Mouse (Mus musculus) forebrain, embryonic 13.5 days (tissue): ENCODE measurements around the gene Cabp2. TPM values are rescaled to one million over a fixed set of nuclear protein-coding genes. Genes with fewer than 3 reads are reported as not detected.
"Not testable (repeated sequence)": the region's sequence is repeated elsewhere in the genome, so short reads cannot be mapped to it uniquely, and the experiment has no call there.

Experiments
- ATAC-seq: fragments of 200-750 bp; cut with Nextera tagmentation; 2 replicates; pipeline ENCODE4 v1.8.0; 2017
- H3K27ac ChIP-seq: fragments of 300-500 bp; sonication (generic); 2 replicates; pipeline ENCODE4 v1.5.1; 2015; ENCODE audit warnings: inconsistent platforms, mild to moderate bottlenecking, moderate library complexity
- H3K27me3 ChIP-seq: fragments of 300-500 bp; sonication (generic); 2 replicates; pipeline ENCODE4 v1.6.1; 2015; ENCODE audit warnings: mild to moderate bottlenecking, inconsistent platforms
- H3K36me3 ChIP-seq: fragments of 300-500 bp; sonication (generic); 2 replicates; pipeline ENCODE4 v1.6.1; 2015; ENCODE audit warnings: mild to moderate bottlenecking, inconsistent platforms; ENCODE audit not compliant: poor library complexity, severe bottlenecking
- H3K4me1 ChIP-seq: fragments of 300-500 bp; sonication (generic); 2 replicates; pipeline ENCODE4 v1.6.1; 2015; ENCODE audit warnings: inconsistent platforms
- H3K4me2 ChIP-seq: fragments of 300-500 bp; sonication (generic); 2 replicates; pipeline ENCODE4 v1.6.1; 2015; ENCODE audit warnings: inconsistent platforms, mild to moderate bottlenecking, moderate library complexity
- H3K4me3 ChIP-seq: fragments of 300-500 bp; sonication (generic); 2 replicates; pipeline ENCODE4 v1.5.1; 2015; ENCODE audit warnings: mild to moderate bottlenecking, inconsistent platforms
- H3K9ac ChIP-seq: fragments of 300-500 bp; sonication (generic); 2 replicates; pipeline ENCODE4 v1.6.1; 2015; ENCODE audit warnings: mild to moderate bottlenecking, inconsistent platforms
- H3K9me3 ChIP-seq: fragments of 300-500 bp; sonication (generic); replicated peaks from 2 replicates; pipeline ENCODE4 v1.6.1; 2016; ENCODE audit warnings: inconsistent platforms
- WGBS: fragments of 180-500 bp; shearing (Covaris S2); methylation state at CpG from one replicate; pipeline ENCODE4 v1.1.7; 2015; 5-methylcytosine and 5-hydroxymethylcytosine counted together
- polyA plus RNA-seq: library from polyadenylated mRNA; unstranded; fragments of >200 nt; fragmentation: Nextera tagmentation; extraction: Ambion mirVana; gene quantifications from 2 replicates; pipeline ENCODE4 v1.2.1, GENCODE M21; 2015

The Cabp2 gene
- polyA plus RNA-seq, 1 experiment from 2014 or later, result not detected

DNA sequence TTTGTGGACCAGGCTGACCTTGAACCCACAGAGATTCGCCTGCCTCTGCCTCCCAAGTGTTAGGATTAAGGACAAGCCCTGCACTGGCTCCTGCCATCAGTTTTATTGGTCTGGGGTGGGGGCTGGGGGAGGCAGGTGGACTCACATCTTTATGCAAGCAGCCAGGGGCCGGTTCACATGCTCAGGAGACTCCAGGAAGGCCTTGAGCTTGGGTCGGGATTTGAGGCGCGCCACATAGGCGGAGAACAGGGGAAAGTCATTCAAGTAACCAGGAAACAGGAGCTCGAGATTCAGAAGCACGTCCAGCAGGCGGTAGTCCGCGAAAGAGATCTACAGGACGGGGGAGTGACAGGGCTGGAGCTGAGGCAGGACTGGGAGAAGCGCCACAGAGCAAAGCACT, 24.0 kb upstream of the Cabp2 start:
- 88% methylated on average over 13 of the region's 13 CpGs for WGBS
- no peak overlapping the region for H3K4me3 ChIP-seq

GRCm38 (mm10) chr19:4057962-4058361, 23.4 kb upstream of the Cabp2 start:
- no peak overlapping the region for H3K27ac ChIP-seq
- WGBS, result 90% methylated on average over 7 of the region's 7 CpGs
- no peak for ATAC-seq

More for the DNA sequence above, 24.0 kb upstream of the Cabp2 start:
- no peaks in the 10 kb centered on the region for H3K9me3 ChIP-seq
- no peaks in the 10 kb centered on the region for H3K4me1 ChIP-seq
- no peaks in the 10 kb centered on the region for H3K36me3 ChIP-seq
- H3K27me3 ChIP-seq, result no peaks in the 10 kb centered on the region
- no peak overlapping the region for H3K9ac ChIP-seq
- ATAC-seq, result no peak
- no peak overlapping the region for H3K4me2 ChIP-seq
- H3K27ac ChIP-seq, result no peak overlapping the region

GRCm38 (mm10) chr19:4058581-4058980, 22.8 kb upstream of the Cabp2 start:
- Histone ChIP-seq H3K4me1 (no peaks in the 10 kb centered on the region), H3K36me3 (no peaks in the 10 kb centered on the region), H3K27ac (no peak overlapping the region), H3K9ac (no peak overlapping the region), H3K27me3 (no peaks in the 10 kb centered on the region), H3K9me3 (no peaks in the 10 kb centered on the region), H3K4me2 (no peak overlapping the region), H3K4me3 (no peak overlapping the region)
- WGBS, result 86% methylated on average over 5 of the region's 5 CpGs
- ATAC-seq, result no peak

More at GRCm38 (mm10) chr19:4057962-4058361, 23.4 kb upstream of the Cabp2 start:
- Histone ChIP-seq H3K9ac (no peak overlapping the region), H3K36me3 (no peaks in the 10 kb centered on the region), H3K27me3 (no peaks in the 10 kb centered on the region), H3K4me1 (no peaks in the 10 kb centered on the region), H3K4me2 (no peak overlapping the region), H3K9me3 (no peaks in the 10 kb centered on the region), H3K4me3 (no peak overlapping the region)

DNA sequence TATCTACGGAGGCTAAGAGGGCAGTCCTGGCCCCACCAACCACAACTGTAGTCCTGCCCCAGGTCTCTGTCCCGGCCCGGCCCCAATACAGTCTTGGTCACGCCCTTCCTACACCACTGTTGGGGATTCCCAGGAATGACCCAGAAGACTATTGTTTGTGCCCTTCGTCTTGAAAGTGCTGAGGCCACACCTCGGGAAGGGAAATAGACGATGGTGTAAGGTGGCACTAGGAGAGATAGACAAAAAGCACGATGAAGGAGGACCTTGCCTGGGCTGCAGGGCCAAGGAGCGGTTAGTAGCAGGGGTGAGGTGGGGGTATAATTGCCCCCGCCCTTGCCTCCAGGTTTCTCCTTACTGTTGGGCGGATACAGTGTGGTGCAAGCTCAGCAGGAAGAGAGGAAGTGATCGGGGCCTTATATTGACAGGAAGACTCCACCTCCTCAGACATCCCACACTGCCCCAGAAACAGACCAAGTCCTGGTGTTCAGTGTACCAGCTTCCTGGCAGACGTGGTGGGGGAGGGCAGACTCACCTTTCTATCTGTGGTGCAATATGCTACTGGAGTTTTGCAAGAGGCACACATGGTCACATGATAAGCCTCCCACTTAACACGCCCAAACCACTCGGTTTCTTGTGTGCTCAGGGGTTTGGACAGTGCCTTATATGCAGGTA, 22.2 kb upstream of the Cabp2 start, which contains the start of gene Gstp3:
TSS of gene Gstp3 (minus strand) at position 501 of the 672 bp plus-strand sequence.
- no peak within 1 kb of the TSS for H3K4me3 ChIP-seq
- WGBS, result 85% methylated on average over 15 of the region's 15 CpGs
- no peak for ATAC-seq

DNA sequence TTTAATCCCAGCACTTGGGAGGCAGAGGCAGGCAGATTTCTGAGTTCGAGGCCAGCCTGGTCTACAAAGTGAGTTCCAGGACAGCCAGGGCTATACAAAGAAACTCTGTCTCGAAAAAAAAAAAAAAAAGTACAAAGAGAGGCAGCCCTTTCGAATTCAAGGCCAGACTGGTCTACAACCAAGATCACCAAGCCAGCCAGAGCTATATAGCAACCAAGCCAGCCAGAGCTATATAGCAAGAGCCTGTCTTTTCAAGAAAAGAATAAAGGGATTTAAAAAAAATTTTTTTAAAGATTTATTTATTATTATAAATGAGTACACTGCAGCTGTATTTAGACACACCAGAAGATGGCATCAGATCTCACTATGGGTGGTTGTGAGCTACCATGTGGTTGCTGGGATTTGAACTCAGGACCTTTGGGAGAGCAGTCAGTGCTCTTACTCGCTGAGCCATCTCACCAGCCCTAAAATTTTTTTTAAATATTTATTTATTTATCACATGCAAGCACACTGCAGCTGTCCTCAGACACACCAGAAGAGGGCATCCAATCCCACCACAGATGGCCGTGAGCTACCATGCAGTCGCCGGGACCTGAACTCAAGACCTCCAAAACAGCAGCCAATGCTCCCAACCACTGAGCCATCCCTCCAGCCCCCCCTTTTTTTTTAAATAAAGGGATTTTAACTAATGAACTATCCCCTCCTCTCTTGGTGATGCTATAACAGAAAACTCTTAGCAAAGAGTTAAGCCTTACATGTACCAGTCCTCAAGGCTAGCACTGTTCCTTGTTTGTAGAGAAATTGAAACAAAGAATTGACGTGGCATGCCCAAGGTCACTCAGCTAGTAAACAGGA, 21.1 kb upstream of the Cabp2 start:
- not testable (repeated sequence) for H3K27me3 ChIP-seq, H3K4me2 ChIP-seq, H3K27ac ChIP-seq, H3K9me3 ChIP-seq, H3K9ac ChIP-seq, H3K4me3 ChIP-seq, H3K36me3 ChIP-seq, ATAC-seq, H3K4me1 ChIP-seq
- 89% methylated on average over 8 of the region's 8 CpGs for WGBS

More for the DNA sequence above, 22.2 kb upstream of the Cabp2 start, which contains the start of gene Gstp3:
- H3K27ac ChIP-seq, result no peak within 1 kb of the TSS
- H3K9ac ChIP-seq, result no peak within 1 kb of the TSS
- H3K36me3 ChIP-seq, result no peaks in the 10 kb centered on the region
- no peak within 1 kb of the TSS for H3K4me2 ChIP-seq
- H3K9me3 ChIP-seq, result no peaks in the 10 kb centered on the region
- no peaks in the 10 kb centered on the region for H3K4me1 ChIP-seq
- no peaks in the 10 kb centered on the region for H3K27me3 ChIP-seq

DNA sequence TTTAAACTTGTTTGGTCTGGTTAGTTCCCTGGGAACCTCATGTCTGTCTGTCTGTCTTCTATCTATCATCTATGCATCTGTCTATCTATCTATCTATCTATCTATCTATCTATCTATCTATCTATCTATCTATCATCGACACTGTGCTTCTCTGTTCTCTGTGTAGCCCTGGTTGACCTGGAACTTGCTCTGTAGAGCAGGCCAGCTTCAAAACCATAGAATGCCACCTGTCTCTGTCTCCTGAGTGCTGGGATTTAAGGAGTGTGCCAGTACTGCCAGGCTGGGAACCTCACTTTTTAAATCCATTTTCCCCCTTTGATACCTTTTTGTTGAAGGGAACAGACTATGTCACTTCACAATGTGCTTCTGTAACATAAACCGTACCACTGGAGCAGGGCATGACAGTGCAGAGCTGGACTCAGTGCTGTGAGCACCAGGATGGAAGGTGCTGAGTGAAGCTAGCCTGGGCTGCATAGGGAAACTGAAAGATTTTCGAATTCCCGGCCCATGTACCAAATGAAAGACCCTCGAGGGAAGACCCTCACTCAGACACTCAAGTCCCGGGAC, 20.4 kb upstream of the Cabp2 start:
- ATAC-seq, result no peak
- Histone ChIP-seq H3K27ac (no peak overlapping the region), H3K4me1 (no peaks in the 10 kb centered on the region), H3K27me3 (no peaks in the 10 kb centered on the region), H3K9me3 (no peaks in the 10 kb centered on the region), H3K9ac (no peak overlapping the region), H3K4me2 (no peak overlapping the region), H3K36me3 (no peaks in the 10 kb centered on the region), H3K4me3 (no peak overlapping the region)
- 86% methylated on average over 6 of the region's 6 CpGs for WGBS

DNA sequence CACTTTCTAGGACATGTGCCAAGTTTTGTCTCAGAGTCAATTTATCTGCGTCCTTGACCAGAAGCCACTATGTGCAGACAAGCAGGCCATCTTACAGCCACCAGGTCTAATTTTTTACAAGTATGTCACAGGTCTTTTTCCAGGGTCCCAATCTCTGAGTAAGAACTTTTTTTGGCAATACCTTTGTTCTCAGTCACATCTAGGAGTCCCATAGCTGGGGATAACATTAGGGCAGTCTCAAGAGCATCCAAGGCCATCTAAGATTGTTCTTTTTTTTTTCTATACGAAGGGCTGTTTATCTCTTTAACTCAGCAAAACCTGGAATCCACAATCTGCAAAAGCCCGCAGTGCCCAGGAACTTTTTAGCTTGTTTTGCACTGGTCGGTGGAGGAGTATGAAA, 18.0 kb upstream of the Cabp2 start:
- H3K4me2 ChIP-seq, H3K9ac ChIP-seq, ATAC-seq, H3K36me3 ChIP-seq, H3K4me3 ChIP-seq, H3K4me1 ChIP-seq, H3K27ac ChIP-seq, H3K9me3 ChIP-seq, H3K27me3 ChIP-seq: not testable (repeated sequence)
- WGBS, result 84% methylated on average over 4 of the region's 4 CpGs

GRCm38 (mm10) chr19:4064501-4064900, 16.9 kb upstream of the Cabp2 start:
- H3K4me3 ChIP-seq, H3K4me1 ChIP-seq, H3K27ac ChIP-seq, H3K36me3 ChIP-seq, H3K9ac ChIP-seq, H3K4me2 ChIP-seq, H3K27me3 ChIP-seq, ATAC-seq, H3K9me3 ChIP-seq: not testable (repeated sequence)
- 46% methylated on average over 6 of the region's 11 CpGs for WGBS

GRCm38 (mm10) chr19:4066280-4066679, 15.1 kb upstream of the Cabp2 start:
- H3K4me3 ChIP-seq, result no peak overlapping the region
- H3K36me3 ChIP-seq, result no peaks in the 10 kb centered on the region
- no peak overlapping the region for H3K4me2 ChIP-seq
- no peaks in the 10 kb centered on the region for H3K9me3 ChIP-seq
- H3K9ac ChIP-seq, result no peak overlapping the region
- 89% methylated on average over 6 of the region's 6 CpGs for WGBS
- no peaks in the 10 kb centered on the region for H3K27me3 ChIP-seq
- no peak overlapping the region for H3K27ac ChIP-seq
- no peaks in the 10 kb centered on the region for H3K4me1 ChIP-seq
- ATAC-seq, result no peak

DNA sequence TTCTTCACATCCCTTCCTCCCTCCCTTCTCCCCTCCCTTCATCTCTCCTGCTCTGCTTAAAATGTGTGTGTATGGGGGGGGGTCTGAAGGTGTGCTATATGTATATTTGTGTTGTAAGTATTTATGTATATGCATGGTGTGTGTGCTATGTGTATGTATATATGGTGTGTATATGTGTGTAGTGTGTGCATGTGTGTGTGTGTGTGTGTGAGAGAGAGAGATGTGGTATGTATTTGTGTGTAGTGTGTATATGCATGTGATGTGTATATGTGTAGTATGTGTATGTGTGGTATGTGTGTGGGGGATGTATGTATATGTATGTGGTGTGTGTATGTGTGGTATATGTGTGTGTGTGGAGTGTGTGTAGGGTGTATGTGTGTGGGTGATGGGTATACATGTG, 14.5 kb upstream of the Cabp2 start:
- ATAC-seq, result no peak
- no peak overlapping the region for H3K9ac ChIP-seq

DNA sequence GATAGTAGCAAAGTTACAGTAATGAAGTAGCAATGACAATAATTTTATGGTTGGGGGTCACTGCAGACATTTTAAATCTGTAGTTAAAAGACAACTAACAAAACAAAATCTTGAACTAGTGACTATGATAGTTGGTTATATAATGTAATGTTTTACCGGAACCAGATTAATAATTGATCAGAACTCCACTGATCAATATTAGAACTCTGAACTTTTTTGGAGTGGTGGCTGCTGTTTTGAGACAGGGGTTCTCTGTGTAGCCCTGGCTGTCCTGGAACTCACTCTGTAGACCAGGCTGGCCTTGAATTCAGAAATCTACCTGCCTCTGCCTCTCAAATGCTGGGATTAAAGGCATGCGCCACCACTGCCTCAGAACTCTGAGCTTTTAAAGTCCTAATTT, 13.1 kb upstream of the Cabp2 start:
- H3K36me3 ChIP-seq, H3K4me2 ChIP-seq, H3K4me3 ChIP-seq, H3K9me3 ChIP-seq, H3K4me1 ChIP-seq, H3K9ac ChIP-seq, H3K27me3 ChIP-seq, ATAC-seq, H3K27ac ChIP-seq: not testable (repeated sequence)
- WGBS, result 91% methylated on average over 2 of the region's 2 CpGs

More for the DNA sequence above, 14.5 kb upstream of the Cabp2 start:
- H3K27ac ChIP-seq, result no peak overlapping the region
- no peak overlapping the region for H3K4me3 ChIP-seq
- H3K27me3 ChIP-seq, result no peaks in the 10 kb centered on the region
- no peaks in the 10 kb centered on the region for H3K36me3 ChIP-seq
- no peaks in the 10 kb centered on the region for H3K4me1 ChIP-seq
- no peak overlapping the region for H3K4me2 ChIP-seq
- no peaks in the 10 kb centered on the region for H3K9me3 ChIP-seq

DNA sequence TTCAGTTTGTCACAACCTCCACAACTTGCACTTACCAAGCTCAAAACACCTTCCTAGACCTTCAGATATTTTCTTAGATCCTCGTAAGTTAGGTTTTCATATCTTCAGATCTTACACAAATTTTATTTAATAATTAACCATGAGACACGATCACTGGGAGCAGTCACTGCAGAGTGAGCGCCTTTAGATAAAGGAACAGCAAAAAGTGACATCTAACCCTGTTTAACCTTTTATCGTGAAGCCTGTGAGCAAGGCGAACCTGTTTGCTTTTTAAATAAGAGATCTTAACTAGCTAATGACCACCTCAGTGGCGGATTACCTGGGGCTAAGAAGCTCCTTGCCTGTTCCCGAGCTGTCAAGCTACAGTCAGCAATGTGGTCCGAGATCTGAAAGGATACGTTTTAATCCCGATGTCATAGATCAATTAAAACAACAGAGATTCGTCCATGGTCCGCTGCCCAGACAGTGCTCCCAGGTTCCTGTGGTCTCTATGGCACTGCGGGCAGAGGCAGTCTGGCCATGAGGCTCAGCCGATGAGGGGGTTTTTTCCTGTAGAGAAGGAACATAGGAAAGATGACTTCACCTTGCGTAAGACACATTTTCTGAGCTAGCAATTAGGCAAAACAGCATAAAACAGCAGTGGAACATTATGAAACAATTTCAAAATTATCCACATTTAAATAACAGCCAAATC, 12.5 kb upstream of the Cabp2 start:
- H3K27ac ChIP-seq, result no peak overlapping the region
- H3K4me3 ChIP-seq, result no peak overlapping the region
- H3K4me1 ChIP-seq, result no peaks in the 10 kb centered on the region
- H3K36me3 ChIP-seq, result no peaks in the 10 kb centered on the region
- H3K4me2 ChIP-seq, result no peak overlapping the region
- H3K9ac ChIP-seq, result no peak overlapping the region
- 60% methylated on average over 15 of the region's 15 CpGs for WGBS
- no peak for ATAC-seq
- no peaks in the 10 kb centered on the region for H3K27me3 ChIP-seq
- H3K9me3 ChIP-seq, result no peaks in the 10 kb centered on the region
